Mouse (Mus musculus) kidney, adult 9 months (tissue): ENCODE data around the gene Nnmt.

Experiments used
- DNase-seq: peaks from one replicate; pipeline ENCODE4 v3.0.0; 2022

Nnmt gene

DNA sequence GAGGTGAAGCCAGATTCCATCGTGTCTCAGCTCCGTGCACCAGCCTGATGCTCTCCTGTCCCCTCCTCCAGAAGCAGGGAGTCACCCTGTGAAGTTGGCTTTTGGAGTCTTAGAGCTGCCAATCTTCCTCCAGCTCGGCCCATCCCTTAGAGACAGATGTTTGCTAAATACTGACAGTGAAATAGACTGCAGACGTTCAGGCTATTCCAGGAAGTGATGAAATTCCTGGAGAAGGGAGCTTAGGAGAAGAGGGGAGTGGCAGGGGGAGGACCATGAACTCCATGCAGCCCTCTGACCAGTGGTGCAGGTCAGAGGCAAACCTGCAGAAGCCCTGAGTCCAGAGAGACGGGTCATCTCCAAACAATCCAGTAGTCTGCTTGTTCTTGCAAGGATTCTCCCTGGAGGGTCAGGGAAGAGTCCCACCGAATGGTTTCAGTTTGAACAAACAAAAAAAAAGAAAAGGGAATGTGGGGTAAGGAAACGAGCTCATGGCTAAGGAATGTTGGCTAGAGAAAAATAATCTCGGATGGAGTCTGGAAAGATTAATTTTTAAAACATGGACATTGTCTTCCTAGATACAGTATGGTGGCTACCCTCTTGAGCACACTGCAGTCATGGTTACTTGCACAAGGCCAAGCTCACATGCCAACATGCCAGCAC, at the start of gene Nnmt:
TSS of gene Nnmt (minus strand) at position 215 of the 660 bp plus-strand sequence.
- peak; percentile 17 for DNase-seq

DNA sequence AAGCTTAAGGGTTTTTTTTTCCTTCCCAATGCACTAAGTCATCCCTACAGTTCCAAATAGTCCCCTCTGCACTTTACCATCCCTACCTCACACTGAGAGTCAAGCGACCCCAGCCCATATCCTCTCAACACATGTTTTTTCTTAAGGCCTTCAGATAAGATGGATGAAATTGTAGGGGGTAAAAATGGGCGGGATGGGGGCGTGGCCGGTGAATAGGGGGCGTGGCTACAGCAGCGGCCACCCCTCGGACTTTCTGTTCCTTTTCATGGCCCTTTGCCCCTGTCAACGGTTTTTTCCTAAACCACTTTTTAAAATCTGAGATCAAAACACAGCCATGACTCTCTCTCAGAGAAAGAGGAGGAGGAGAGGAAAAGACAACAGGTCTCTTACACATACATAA, 49.8 kb upstream of the Nnmt start:
- no peak for DNase-seq

DNA sequence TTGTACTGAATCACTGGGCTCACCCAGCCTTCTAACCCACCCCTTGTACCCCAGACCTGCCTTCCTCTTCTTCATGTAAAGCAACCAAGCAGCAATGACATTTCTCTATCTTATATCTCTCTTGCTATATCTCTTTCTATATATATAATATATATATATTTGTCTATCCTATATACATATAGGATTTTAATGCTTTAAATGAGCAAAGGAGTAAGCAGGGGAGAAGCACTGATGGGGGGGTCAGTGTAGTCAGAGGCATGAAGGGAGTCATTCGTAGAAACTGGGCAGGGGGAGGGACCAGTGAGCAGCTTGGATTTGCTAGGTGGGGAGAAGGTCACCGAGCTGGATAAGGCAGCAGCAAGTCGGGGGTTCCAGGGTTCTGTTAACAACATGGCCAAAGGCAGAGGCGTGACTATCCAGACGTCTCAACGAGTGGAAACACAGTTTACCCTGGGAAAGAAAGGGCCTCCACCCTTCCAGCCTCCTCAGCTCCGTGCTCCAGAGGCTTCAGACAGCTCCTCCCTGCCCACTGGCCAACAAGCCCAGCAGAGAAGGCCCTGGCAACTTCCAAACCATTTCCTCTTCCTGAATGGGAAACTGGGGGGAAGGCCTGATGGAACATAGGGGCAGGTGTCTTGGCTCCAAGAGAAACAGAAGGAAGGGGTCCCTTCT, 48.6 kb upstream of the Nnmt start:
- DNase-seq = no peak

DNA sequence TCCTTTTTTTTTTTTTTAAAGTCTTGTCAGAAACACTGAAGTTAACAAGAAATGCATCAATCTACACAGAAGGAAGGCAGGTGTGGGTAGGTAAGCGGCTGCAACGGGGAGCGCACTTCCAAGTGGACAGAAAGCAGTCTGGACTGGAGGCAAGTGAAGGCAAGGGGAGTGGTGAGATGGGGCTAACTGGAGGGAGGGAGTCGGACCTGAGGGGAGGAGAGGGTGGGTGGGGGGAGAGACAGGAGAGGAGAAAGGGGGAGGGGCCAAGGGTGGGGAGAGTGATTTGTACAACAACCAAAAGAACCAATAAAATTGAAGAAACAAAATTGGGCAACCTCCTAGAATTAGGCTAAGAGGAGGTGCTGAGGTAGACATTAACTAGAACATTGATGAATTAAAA, 47.1 kb upstream of the Nnmt start:
- no peak for DNase-seq

DNA sequence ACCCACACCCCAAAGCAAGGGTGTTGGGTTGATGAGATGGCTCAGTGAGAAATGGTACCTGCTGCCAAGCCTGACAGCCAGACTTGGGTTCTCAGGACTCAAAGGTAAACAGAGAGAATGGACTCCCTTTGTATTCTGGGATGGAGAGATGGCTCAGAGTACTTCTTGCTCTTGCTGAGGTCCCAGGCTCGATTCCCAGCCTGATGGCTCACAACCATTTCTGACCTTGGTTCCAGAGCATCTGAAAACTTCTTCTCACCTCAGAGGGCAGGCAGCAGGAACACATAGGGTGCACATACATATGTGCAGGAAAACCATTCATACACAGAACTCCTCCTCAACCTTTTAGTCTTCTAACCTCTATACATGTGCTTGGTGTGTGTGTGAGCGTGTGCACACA, 45.9 kb upstream of the Nnmt start:
- DNase-seq = no peak

DNA sequence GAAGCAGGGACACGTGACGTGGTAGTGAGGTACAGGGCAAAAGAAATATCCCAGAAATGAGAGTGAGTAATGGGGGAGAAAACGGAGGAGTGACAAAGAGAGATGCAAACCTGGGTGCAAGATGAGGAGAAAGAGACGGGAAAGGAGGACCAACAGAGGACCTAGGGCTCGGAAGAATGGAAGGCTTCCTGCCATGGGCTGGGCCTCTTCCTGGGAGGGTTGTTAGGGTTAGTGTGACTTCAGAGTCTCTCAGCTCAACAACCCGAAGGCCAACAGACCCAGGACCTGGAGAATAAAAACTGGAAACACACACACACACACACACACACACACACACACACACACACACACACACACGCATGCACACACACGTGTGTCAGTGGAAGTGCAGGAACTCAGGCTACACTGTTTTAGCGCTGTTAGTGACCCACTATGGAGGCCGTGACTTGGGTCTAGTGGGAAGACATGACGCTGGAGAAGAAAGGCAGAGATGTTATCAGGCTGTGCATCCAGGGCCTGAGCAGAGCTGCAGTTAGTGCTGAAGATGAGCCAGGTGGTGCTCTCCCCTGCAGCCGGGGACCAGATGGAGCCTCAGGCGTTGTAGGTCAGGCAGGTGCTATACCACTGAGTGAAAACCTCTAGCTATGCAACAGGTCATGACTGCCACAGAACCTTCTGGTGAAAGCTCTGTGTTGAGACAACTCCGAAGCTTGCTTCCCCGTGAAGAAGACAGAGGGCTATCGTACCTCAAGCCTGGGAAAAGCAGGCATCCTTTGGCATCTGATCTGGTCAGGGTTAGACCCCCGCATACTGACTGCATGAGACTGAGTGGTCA, 45.1 kb upstream of the Nnmt start:
- no peak for DNase-seq

DNA sequence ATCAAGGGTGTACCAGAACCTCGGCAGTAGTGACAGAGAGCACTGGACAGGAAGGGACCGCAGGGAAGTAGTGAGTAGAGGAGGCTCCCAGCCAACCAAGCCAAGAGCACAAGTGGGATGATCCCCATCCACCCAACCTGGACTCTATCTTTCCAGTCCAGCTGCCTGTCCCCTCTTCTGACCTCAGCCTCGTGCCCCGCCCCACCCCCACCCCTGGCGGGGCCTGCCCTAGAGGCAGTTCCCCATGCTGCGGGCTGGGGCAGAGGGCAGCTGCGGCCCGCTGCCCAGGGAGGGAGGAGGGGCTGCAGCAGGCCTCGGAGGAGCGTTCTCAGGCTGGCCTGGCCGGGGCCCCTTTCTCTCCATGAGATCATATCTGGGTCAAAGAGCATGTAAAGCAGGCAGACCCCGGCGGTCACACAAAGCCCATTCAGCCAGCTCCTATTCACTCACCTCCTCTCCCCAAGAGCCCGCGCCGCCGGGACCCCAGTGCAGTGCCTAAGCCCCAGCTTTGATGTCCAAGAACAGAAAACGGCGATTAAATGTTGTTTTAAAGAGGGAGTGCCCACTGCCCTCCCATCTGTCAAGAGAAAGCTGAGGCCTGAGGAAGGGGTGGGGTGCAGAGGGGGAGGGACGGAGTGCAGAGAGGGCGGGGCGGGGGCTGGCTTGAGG, 44.3 kb upstream of the Nnmt start:
- DNase-seq = peak; percentile 48

DNA sequence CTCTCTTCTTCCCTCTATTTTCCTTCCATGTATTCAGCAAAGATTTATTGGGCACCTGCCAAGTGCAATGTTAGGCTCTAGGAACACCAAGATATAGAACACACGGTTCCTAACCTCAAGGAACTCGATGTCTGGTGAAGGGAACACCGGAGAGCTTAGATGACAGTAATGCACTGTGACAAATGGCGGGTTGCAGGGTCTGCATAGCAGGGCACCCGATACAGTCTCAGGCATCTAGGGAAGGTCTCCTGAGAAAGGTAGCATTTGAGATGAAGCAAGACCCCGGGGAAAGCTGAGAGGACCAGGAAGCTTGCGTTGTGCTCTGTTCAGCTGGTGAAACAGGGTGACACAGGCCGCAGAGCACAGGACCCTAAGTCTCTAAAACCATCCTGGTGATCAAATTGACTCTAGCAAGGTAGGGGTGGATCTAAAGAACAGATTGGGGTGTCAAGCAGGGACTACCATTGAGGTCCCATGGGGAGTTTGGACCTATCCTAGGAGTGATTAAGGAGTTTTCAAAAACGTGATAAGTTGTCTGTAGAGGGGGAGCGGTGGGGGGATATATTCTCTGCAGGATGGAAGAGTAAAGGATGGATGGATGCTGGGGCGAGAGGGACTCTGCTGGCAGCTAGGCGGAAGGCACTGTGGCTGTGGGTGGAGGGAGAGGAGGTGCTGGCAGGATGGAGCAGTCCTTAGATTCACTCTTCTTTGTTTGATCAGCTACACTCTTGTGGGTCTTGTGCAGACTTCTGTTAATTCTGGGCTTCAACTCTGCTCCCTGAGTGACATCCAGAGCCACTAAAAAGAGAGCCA, 43.5 kb upstream of the Nnmt start:
- DNase-seq = no peak

DNA sequence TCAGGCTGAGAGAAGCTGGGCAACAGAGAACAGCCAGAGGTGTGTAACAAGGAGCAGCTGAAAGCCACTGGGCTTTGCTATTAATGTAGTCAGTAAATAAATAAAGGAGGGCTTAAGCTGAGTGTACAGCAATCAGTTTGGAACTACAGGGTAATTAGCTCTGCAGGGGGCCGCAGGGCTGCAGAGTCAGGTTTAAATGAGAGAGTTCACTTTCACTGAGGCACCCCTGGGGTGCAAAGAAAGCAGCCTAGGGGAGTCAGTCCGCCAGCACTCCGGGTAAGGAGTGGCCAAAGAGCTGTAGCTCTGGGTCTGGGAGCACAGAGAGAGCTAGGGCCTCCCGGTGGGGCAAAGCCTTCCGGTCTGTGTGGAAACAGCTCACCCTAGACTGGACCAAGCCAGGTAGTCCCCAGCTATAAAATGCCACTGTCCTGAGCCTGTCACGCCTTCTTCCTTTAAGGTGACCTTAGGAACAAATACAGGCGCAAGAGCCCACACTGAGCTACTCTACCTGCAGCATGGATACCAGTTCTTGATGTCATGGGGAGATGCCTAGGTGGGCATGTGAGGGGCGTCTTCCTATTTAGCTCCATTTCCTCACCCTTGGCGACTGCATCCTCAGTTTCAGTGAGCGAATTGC, 42.8 kb upstream of the Nnmt start:
- peak; percentile 44 for DNase-seq

DNA sequence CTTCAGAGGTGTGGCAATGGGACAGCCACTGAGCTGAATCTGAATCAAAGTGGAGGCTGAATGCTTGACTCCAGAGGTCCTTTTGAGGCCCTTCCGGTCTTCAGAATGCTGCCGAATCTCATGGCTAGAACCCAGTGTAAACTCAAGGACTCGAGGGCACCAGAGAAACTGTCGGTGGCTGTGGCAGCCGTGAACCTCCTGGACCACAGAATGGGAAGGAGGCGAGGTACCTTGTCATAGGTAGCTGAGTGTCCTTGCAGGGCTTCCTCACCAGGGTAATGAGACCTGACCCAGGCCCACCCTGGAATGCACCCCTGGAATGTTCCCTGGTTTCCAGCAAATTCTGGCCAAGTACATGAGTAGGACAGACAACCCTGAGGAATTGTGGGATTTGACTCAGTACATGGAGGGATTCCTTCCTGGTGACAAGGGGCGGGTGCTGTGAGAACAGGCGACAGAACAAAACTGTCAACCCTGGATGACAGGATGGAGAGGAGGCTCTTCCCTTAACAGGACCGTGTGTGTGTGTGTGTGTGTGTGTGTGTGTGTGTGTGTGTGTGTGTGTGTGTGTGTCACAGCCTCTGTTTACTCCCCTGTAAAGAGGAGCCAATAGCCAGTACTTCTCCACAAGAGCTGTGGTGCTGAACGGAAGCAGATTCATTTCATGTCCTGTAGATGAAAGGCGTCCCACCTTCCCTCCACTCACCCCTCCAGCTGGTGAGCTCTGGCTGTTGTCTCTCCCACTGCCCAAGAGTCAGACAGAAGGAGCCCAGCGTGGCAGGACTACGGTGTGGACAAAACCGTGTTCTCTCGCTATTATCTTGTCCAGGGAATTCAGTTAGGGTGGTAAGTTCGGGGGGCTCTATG, 42.1 kb upstream of the Nnmt start:
- DNase-seq = no peak

DNA sequence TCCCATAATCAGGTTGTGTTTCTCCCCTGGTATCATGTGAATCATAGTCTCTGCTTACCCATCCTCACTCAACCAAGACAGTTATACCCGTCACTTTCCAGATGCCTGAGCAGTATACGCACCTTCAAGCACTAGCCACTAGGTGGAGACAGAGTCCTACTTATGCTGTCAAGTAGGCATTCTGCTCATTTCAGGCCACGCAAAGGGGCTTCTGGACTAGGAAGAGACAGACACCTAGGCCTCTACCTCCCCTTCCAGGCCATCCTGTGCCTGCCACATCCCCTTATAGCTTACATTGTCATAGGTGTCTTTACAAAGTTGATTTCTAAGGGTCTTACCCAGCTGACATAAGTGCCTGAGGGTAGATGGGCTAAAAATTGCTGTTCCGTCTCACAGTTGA, 41.3 kb upstream of the Nnmt start:
- peak; percentile 82 for DNase-seq

DNA sequence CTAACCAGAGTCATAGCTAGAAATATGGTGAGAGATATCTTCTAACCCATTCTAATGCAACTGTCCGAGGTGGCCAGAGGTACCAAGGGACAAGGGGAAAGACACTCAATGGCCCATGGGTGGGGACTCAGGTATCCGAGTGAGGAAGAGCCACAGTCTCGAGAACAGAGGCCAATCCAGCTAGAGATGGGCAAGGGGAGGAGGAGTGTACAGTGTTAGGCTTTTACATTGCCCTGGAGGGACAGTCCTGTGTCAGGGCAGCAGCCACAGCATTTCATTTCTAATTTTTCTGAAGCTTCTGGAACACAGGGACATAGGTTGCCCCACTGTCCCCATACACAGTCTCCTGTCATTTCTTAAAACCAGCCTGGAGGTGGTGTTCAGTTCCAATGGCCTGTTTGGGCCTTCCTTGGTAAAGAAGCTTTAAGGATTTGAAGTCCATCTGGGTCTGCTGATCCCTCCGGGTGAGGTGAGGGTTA, 40.7 kb upstream of the Nnmt start:
- DNase-seq = no peak

DNA sequence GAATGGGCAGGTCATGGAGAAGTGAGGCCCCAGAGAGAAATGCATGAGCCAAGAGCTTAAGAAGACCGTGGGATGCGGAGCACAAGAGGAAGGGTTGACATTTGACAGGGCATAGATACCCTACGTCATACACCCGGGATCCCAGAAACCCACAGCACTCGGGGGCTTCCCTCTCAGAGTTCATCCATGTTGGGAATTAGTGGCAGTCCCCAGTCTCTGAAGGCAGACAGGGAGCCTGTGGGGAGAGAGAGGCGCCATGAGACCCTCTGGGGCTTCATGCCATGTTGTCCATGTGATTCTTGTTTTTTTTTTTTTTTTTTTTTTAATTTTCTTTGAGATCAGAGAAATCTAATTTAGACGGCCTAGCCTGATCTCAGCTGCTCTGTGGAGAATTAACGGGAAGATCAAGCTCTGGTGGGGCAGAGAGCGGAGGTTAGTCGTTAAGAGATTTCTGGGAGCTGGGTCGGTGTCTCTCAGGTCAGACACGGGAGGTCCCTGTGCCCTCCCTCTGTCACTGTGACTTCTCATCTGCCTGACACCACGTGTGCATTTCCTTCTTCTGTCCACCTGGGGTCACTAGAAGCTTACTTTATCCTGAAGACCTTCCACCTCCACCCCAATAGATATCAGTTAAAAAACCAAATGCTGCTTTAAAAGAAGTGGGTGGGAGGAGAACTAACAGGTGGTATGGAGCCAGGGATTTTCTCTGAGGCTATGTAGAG, 40.1 kb upstream of the Nnmt start:
- DNase-seq = peak; percentile 68

DNA sequence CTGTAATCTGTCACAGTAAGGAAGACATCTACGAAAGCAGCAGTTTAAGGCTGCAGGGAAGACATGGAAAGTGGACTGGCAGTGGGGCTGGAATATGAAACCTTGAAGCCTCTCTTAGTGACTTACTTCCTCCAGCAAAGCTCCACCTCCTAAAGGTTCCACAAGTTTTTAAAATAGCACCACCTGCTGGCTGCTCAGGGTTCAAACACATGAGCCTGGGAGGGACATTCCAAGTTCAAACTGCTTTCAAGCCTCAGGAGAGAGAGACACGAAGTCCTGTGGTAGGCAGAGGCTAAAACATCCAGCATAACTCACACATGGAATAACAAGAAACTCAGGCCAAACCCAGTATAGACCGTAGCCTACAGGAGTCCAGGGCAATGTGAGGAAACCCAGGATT, 39.4 kb upstream of the Nnmt start:
- DNase-seq = no peak

DNA sequence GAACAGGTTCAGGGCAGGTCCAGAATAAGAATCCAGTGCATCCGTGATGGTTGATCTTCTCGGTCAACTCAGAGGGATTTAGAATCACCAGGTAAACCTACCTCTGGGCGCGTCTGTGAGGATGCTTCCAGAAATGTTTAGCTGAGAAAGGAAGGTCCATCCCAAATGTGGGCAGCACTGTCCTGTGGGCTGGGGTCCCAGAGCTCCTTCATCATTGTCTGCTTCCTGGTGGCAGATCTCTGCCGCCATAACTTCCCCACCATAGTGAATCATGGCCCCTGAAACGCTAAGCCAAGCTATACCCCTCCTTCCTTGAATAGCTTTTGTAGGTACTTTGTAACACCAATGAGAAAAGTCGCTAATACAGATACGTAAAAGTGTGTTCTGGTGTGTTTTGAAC, 36.7 kb upstream of the Nnmt start:
- no peak for DNase-seq

DNA sequence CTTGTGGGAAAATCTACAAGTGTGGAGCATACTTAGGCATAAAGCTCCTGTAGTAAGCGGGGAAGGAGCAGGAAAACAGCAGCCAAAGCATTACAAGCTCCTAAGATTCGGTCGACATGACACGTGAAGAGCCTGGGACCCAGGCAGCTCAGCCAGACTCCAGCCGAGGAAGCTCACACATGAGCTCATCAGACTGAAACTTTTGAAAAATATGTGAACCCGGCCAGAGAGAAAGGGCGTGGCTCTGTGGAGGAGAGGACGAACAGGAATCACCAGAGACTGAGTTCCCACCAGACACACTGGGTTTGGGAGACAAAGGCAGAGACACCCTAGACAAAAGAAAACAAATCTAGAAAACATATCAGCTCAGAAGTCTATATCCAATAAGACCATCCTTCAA, 35.9 kb upstream of the Nnmt start:
- DNase-seq = no peak

DNA sequence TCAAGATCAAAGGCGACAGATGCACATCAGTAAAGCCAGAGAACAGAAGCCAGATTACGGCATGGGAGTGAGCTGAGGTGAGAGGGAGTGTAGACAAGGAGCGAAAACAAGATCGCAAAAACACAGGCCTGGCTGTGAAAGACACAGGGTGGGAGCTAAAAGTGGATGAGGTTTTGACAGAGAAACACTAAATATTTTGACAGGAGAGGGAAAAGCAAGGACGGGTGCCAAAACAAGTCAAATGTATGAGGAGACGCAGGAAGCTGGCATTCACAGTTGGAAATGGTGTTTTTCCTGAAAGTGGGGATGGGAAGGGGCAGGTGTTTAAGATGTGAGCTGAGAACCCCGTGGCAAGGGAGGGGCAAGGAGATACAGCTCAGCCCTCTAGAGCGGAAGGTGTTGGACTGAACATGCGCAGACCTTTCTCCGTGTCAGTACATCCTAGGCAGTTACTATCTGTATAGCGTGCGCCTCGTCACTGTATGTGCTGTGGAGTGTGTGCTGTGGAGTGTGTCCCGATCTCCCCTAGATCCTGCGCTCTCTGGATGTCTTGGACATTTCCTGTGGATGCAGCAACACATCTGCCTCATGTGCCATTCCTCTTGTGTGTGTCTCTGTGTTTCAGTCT, 33.3 kb upstream of the Nnmt start:
- no peak for DNase-seq

DNA sequence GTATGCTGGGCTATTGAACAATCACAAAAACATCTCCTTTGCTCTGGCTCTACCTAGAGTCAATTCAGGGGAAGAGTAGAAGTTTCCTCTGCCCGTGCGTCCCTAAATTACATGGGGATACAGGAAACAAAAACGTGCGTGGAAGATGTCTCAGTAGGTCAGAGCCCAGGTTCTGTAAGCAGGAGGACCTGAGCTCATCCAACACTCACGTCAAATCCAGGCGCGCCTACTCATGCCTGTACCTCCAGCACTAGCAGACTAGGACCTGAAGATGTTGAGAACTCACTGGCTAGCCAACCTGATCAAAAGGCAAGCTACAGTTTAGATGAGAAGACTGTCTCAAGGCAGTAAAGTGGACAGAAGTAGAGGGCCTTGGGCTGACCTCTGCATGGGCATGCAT, 32.2 kb upstream of the Nnmt start:
- no peak for DNase-seq

DNA sequence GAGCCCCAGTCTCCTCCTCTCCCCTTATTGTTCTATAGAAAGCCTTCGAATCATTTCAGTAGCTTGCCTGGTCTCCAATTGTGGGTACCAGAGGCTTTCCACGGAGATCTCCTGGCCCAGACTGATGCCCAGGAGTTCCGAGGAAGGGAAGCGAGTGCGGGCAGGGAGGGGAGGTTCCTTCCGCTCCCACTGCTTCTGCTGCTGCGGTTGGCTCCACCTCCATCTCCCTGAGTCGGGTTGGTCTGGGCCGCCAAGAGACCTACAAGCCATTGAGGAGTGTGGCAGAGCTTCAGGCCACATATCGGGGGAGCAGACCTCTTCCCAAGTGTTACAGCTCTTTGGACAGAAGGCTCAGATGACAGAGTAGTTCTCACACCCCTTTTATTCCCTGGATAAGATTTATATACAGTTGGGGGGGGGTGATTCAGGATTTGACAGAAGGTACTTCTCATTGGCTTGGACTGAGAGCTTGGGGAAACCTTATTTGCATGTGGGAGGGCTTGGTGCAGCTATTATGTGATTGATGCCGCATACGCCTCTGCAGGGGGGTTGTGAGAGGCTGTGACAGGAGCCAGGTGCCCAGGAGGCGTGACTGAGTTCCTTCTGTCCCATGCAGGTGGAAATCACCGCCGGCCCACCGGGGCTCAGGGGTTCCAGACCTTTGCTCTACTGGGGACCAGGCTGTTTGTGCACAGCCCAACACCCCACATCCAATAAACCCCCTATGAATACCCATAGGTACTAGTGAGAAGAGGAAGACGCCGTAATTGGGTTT, 30.8 kb upstream of the Nnmt start:
- DNase-seq = no peak
